Mouse (Mus musculus) forebrain, postnatal 0 days (tissue): ENCODE results near the gene Bmp4. TPM values are rescaled to one million over a fixed set of nuclear protein-coding genes. Genes with fewer than 3 reads are reported as not detected.

Experiments used
- ATAC-seq: fragments of 200-750 bp; cut with Nextera tagmentation; 2 replicates; pipeline ENCODE4 v1.8.0; 2017; ENCODE audit warnings: mild to moderate bottlenecking, moderate library complexity
- DNase-seq: peaks from one replicate; pipeline ENCODE4 v3.0.0-alpha.2; 2015
- H3K27ac ChIP-seq: fragments of 300-500 bp; sonication (generic); 2 replicates; pipeline ENCODE4 v1.5.1; 2014; ENCODE audit warnings: low read depth, mild to moderate bottlenecking, antibody characterized with exemption, low read length, moderate library complexity, mixed read lengths
- H3K27me3 ChIP-seq: fragments of 300-500 bp; sonication (generic); 2 replicates; pipeline ENCODE4 v1.6.1; 2014; ENCODE audit warnings: mild to moderate bottlenecking, low read length, mixed read lengths; ENCODE audit not compliant: insufficient read depth
- H3K36me3 ChIP-seq: fragments of 300-500 bp; sonication (generic); 2 replicates; pipeline ENCODE4 v1.6.1; 2014; ENCODE audit warnings: mild to moderate bottlenecking, moderate library complexity; ENCODE audit not compliant: insufficient read depth
- H3K4me1 ChIP-seq: fragments of 300-500 bp; sonication (generic); 2 replicates; pipeline ENCODE4 v1.6.1; 2014; ENCODE audit warnings: antibody characterized with exemption; ENCODE audit not compliant: insufficient read depth
- H3K4me2 ChIP-seq: fragments of 300-500 bp; sonication (generic); 2 replicates; pipeline ENCODE4 v1.6.1; 2014; ENCODE audit warnings: low read depth, mild to moderate bottlenecking, moderate library complexity
- H3K4me3 ChIP-seq: fragments of 300-500 bp; sonication (generic); 2 replicates; pipeline ENCODE4 v1.5.1; 2014; ENCODE audit warnings: low read depth, low read length, mixed read lengths
- H3K9ac ChIP-seq: fragments of 300-500 bp; sonication (generic); 2 replicates; pipeline ENCODE4 v1.6.1; 2014; ENCODE audit warnings: mild to moderate bottlenecking
- H3K9me3 ChIP-seq: fragments of 300-500 bp; sonication (generic); 2 replicates; pipeline ENCODE4 v1.6.1; 2016; ENCODE audit warnings: low read length
- CTCF ChIP-seq: sonication (generic); IDR thresholded peaks from 2 replicates; pipeline ENCODE4 v1.5.1; 2016; ENCODE audit warnings: antibody characterized with exemption, control low read depth, low read depth
- WGBS: fragments of 180-500 bp; shearing (Covaris S2); extraction: QIAGEN DNeasy Blood & Tissue Kit; methylation state at CpG from one replicate; pipeline ENCODE4 v1.1.7; 2014; 5-methylcytosine and 5-hydroxymethylcytosine counted together
- polyA plus RNA-seq: library from polyadenylated mRNA; unstranded; fragments of >200 nt; fragmentation: Nextera tagmentation; extraction: Ambion mirVana; gene quantifications from 2 replicates; pipeline ENCODE4 v1.2.1, GENCODE M21; 2015
- total RNA-seq: library from RNA; depleted of rRNA; stranded (reverse); fragments of >200 nt; gene quantifications from 2 replicates; pipeline ENCODE4 v1.2.3, GENCODE M21; 2014

The Bmp4 gene
- total and polyA plus RNA-seq, 2 experiments from 2014 or later: 4.2 to 5.5 TPM

DNA sequence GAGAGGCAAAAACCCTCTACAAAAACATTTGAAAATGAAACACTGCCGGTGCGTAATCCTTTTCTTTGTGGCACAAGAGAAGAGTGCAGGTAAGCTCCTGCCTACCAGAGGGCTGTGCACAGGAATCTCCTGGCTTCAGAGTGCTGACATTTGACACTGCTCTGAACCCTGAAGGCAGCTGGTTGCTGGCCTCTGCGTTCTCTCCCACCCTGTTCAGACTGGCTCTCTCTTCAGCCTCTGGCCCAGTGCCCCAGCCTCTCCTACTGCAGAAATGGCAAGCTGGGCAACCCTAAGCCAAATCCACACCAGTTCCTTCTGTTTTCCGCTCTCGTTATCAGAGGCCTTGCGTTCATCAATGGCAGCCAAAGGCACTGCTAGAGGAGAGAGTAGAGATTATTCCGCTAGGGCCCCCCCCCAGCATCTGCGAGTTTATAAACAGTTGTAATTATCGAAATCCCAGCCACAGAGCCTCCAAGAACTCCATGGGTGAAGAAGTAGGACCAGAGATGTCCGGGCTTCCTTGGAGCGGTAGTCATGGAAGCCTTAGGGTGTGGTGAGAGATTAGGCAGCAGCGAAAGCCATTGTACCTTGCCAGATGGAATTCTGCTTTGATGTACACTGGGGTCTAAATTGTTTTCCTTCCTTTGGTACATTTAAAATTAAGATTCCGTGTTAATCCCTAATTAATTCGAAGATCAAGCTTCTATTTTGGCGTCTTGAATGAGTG, 28.1 kb upstream of the Bmp4 start:
- no peak for DNase-seq
- H3K4me3 ChIP-seq: no peak overlapping the region
- 26% methylated on average over 15 of the region's 15 CpGs for WGBS
- no peaks in the 10 kb centered on the region; the same call in 1 of the 2 replicates for H3K9me3 ChIP-seq
- no peak for ATAC-seq
- 0 out of 2 replicates have a peak, but pooled peaks cover 6% of the 10 kb centered on the region for H3K27me3 ChIP-seq
- no peaks in the 10 kb centered on the region for H3K4me1 ChIP-seq
- no peak overlapping the region for H3K9ac ChIP-seq
- no peak overlapping the region for H3K4me2 ChIP-seq
- no peaks in the 10 kb centered on the region for H3K36me3 ChIP-seq
- no peak for TF ChIP-seq CTCF
- no peak overlapping the region for H3K27ac ChIP-seq

DNA sequence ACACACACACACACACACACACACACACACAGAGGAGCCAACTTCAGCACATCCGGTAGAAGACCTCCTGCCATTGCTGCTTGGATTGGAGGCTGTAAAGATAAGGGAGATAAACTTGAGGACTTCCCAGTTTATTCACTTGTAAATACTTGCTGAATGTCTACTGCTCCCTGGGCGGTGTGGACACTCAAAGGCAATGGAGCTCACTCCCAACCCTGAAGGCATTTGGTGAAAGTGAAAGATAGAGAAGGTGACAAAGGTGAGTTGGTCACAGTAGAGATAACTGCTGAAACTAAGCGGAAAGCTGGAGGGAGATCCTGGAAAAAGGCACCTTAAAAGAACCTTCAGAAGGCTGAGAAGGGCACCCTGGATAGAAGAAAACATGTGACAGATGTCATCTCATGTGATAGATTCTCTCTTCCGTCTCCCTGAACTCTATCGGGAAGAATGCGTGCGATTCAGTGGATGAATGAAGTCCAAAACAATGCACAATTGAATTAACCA, 22.1 kb upstream of the Bmp4 start:
- Histone ChIP-seq H3K27ac (no peak overlapping the region), H3K4me3 (no peak overlapping the region), H3K36me3 (no peaks in the 10 kb centered on the region), H3K4me1 (no peaks in the 10 kb centered on the region), H3K9ac (no peak overlapping the region), H3K27me3 (no peaks in the 10 kb centered on the region), H3K4me2 (no peak overlapping the region), H3K9me3 (no peaks in the 10 kb centered on the region; the same call in 1 of the 2 replicates)
- ATAC-seq: no peak
- TF ChIP-seq CTCF: no peak
- DNase-seq: no peak
- WGBS: 75% methylated on average over 7 of the region's 7 CpGs

DNA sequence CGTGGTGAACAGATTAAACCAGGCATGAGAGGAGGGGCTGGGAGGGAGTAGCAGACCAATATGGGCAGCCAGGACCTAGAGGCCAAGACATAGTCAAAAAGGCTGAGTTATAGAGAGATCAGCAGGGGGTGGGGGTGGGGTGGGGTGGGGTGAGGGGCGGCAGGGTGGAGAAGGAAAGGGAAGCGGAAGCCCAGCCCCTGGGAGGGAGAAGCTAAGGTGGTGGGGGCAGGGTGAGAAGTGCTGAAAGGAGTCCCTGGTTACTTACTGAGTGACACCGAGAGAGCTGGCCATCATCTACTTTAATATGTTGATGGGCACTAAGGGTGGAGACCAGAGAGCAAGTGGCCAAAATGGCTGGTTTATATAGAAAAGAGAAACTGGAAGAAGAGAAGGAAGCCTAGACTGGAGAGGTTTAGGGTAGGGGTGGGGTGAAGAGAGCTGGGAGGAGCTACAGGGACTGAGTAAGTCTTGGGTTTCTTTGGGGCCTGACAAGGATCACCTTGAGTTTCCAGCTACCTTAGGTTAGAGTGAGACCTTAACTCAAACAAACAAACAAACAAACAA, 20.2 kb upstream of the Bmp4 start:
- no peak for DNase-seq
- Histone ChIP-seq H3K4me3 (no peak overlapping the region), H3K4me1 (no peaks in the 10 kb centered on the region), H3K27ac (no peak overlapping the region), H3K27me3 (no peaks in the 10 kb centered on the region), H3K9ac (no peak overlapping the region), H3K36me3 (no peaks in the 10 kb centered on the region), H3K4me2 (no peak overlapping the region), H3K9me3 (no peaks in the 10 kb centered on the region; the same call in 1 of the 2 replicates)
- no peak for TF ChIP-seq CTCF
- 67% methylated on average over 4 of the region's 4 CpGs for WGBS
- ATAC-seq: no peak

DNA sequence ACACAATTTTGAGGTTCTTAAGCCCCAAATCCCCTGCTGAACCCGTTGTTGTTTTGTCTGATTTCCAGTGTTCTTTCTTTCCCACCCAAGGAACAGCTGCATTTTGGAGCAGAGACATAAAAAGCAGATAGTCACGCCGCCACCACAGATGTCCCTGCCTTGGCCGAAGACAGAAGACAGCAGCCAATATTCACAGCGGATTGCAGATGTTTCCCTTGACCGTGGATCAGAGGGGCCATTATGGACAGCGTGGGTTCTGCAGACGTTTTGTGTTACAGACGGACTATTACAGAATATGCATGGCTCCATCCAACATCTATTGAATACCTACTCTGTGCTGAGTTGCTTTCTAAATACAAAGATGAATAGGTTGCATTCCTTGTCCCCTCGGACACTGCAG, 18.5 kb upstream of the Bmp4 start:
- no peak for TF ChIP-seq CTCF
- H3K36me3 ChIP-seq: no peaks in the 10 kb centered on the region
- H3K9ac ChIP-seq: no peak overlapping the region
- H3K27me3 ChIP-seq: no peaks in the 10 kb centered on the region
- ATAC-seq (0 out of 2 replicates have a peak, but pooled peaks have one; percentile 23), DNase-seq (no peak)
- H3K4me1 ChIP-seq: no peaks in the 10 kb centered on the region
- WGBS: 79% methylated on average over 10 of the region's 10 CpGs
- H3K27ac ChIP-seq: no peak overlapping the region
- H3K4me3 ChIP-seq: no peak overlapping the region
- no peak overlapping the region for H3K4me2 ChIP-seq
- H3K9me3 ChIP-seq: no peaks in the 10 kb centered on the region

DNA sequence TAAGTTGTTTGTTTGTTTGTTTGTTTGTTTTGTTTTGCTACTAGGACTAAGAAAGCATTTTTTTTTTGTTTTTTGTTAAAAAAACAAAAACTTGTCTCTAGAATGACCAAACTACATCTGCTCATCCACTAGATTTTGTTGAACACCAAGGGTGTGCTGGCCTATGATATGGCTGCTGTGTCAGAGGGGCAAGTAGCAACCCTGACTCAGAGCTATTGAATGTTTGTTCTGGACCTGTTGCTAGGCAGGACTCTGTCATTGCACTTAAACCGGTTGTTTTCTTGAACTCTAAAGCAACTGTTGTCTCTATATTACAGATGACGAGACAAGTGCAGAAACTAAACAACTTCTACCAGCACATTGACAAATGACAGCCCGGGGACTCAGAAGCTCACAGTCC, 17.9 kb upstream of the Bmp4 start:
- no peaks in the 10 kb centered on the region for H3K9me3 ChIP-seq
- H3K27ac ChIP-seq: no peak overlapping the region
- no peak for TF ChIP-seq CTCF
- H3K4me1 ChIP-seq: no peaks in the 10 kb centered on the region
- 85% methylated on average over 3 of the region's 3 CpGs for whole genome bisulfite sequencing
- no peak overlapping the region for H3K9ac ChIP-seq
- DNase-seq (no peak), ATAC-seq (no peak)
- H3K4me2 ChIP-seq: no peak overlapping the region
- no peaks in the 10 kb centered on the region for H3K36me3 ChIP-seq
- no peaks in the 10 kb centered on the region for H3K27me3 ChIP-seq
- no peak overlapping the region for H3K4me3 ChIP-seq

DNA sequence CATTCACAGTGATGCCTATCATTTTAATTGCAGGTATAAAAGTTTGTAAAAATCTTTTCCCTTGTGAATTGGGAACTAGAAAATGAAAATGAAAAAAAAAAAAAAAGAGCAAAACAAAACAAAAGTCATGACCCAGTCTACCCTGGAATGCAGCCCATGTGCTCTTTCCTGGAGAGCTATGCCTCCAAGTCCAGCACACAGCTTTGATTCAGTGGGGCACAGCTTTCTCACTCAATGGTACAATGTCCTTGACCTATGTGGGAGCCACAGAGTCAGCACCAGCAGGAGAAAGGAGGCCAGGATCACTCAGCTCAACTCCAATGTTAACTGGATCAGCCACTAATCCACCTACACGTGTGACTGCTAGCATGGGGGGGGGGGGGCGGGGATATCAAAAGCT, 9.5 kb upstream of the Bmp4 start:
- Histone ChIP-seq H3K9me3 (no peaks in the 10 kb centered on the region), H3K36me3 (no peaks in the 10 kb centered on the region), H3K9ac (no peak overlapping the region), H3K27me3 (peaks cover 23% of the 10 kb centered on the region), H3K27ac (no peak overlapping the region), H3K4me2 (no peak overlapping the region), H3K4me1 (no peaks in the 10 kb centered on the region), H3K4me3 (no peak overlapping the region)
- no peak for ATAC-seq
- 67% methylated on average over 2 of the region's 2 CpGs for WGBS
- DNase-seq: no peak
- no peak for TF ChIP-seq CTCF

DNA sequence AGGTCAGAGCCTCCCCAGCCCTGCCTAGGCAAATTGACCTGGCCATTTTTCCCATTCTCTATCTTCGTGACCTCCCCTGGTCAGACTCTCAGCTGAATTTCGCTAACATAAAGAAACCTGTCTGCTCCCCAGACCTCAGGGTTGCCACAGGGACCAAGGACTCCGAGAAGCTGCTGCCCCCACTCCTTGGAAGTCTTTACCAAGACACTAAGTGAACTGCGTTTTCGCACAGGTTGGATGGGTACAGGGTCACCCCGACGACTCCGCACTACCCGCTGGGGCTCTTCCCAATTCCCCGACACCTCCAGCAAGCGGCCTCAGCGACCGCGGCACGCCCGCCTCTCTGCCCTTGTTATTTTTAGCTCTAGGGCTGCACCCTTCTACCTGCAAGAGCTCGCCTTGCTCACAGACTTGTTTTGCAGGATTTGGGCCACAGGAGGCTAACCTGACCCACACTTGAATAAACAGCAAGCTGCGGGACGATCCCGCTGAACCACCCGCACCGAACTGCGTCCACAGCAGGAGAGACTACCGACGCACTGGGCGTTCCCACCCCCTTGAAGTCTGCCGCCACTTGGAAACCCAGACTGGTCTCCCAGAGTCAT, 7.7 kb upstream of the Bmp4 start:
- Histone ChIP-seq H3K27me3 (peaks cover 30% of the 10 kb centered on the region), H3K9ac (no peak overlapping the region), H3K4me3 (peak overlapping the region; percentile 16), H3K4me2 (peak overlapping the region; percentile 31), H3K9me3 (no peaks in the 10 kb centered on the region), H3K4me1 (no peaks in the 10 kb centered on the region), H3K27ac (no peak overlapping the region), H3K36me3 (no peaks in the 10 kb centered on the region)
- WGBS: 4% methylated on average over 27 of the region's 27 CpGs
- ATAC-seq (no peak), DNase-seq (no peak)
- no peak for TF ChIP-seq CTCF
